Mouse (Mus musculus) neural tube, embryonic 11.5 days (tissue): ENCODE measurements around the gene Gm19345. TPM values are rescaled to one million over a fixed set of nuclear protein-coding genes. Genes with fewer than 3 reads are reported as not detected.
A peak's percentile ranks its signal among the peaks of the same experiment; 100 is the strongest.

Experiments used
- ATAC-seq: fragments of 200-750 bp; cut with Nextera tagmentation; 2 replicates; pipeline ENCODE4 v1.8.0; 2017; ENCODE audit warnings: moderate number of reproducible peaks, mild to moderate bottlenecking, moderate TSS enrichment, moderate library complexity; ENCODE audit not compliant: insufficient read depth, low FRiP score, low TSS enrichment
- DNase-seq: peaks from one replicate; pipeline ENCODE4 v3.0.0-alpha.2; 2015; ENCODE audit warnings: low spot score
- H3K27ac ChIP-seq: fragments of 300-500 bp; sonication (generic); 2 replicates; pipeline ENCODE4 v1.5.1; 2014; ENCODE audit warnings: low read depth, mild to moderate bottlenecking, low read length
- H3K27me3 ChIP-seq: fragments of 300-500 bp; sonication (generic); 2 replicates; pipeline ENCODE4 v1.6.1; 2014; ENCODE audit warnings: mild to moderate bottlenecking, low read length, mixed read lengths; ENCODE audit not compliant: control insufficient read depth, insufficient read depth
- H3K36me3 ChIP-seq: fragments of 300-500 bp; sonication (generic); 2 replicates; pipeline ENCODE4 v1.6.1; 2014; ENCODE audit warnings: mild to moderate bottlenecking, low read length, moderate library complexity, mixed read lengths; ENCODE audit not compliant: control insufficient read depth, insufficient read depth
- H3K4me1 ChIP-seq: fragments of 300-500 bp; sonication (generic); 2 replicates; pipeline ENCODE4 v1.6.1; 2014; ENCODE audit warnings: low read length, mixed read lengths; ENCODE audit not compliant: control insufficient read depth, insufficient read depth
- H3K4me2 ChIP-seq: fragments of 300-500 bp; sonication (generic); 2 replicates; pipeline ENCODE4 v1.6.1; 2014; ENCODE audit warnings: low read depth, mild to moderate bottlenecking, moderate library complexity
- H3K4me3 ChIP-seq: fragments of 300-500 bp; sonication (generic); 2 replicates; pipeline ENCODE4 v1.5.1; 2014; ENCODE audit warnings: low read depth, low read length
- H3K9ac ChIP-seq: fragments of 300-500 bp; sonication (generic); 2 replicates; pipeline ENCODE4 v1.6.1; 2014; ENCODE audit warnings: mild to moderate bottlenecking, low read length
- H3K9me3 ChIP-seq: fragments of 300-500 bp; sonication (generic); 2 replicates; pipeline ENCODE4 v1.6.1; 2016; ENCODE audit warnings: low read length; ENCODE audit not compliant: control insufficient read depth
- WGBS: fragments of 180-500 bp; shearing (Covaris S2); extraction: QIAGEN DNeasy Blood & Tissue Kit; methylation state at CpG from one replicate; pipeline ENCODE4 v1.1.7; 2014; 5-methylcytosine and 5-hydroxymethylcytosine counted together
- polyA plus RNA-seq: library from polyadenylated mRNA; unstranded; fragments of >200 nt; fragmentation: Nextera tagmentation; extraction: Ambion mirVana; gene quantifications from 2 replicates; pipeline ENCODE4 v1.2.1, GENCODE M21; 2014

Gene Gm19345
- polyA plus RNA-seq, 1 experiment from 2014 or later: 0.29 TPM

DNA sequence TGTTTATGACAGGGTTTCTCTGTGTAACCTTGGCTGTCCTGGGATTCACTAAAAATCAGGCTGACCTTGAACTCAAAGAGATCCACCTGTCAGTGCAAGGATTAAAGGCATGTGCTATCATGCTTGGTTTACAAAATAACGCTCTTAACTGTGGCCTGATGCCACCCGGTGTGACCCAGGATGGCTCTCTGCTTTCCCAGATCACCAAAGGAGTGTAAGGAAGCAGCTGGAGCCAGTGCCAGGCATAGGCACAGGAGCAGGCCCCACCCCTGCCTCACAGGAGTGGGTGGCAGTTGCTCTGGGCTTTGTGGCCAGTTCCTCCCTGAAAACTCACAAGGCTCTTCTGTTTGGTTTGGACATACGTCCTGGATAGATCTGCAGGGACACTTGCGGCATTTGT, 11.4 kb upstream of the Gm19345 start:
- ATAC-seq: no peak
- Histone ChIP-seq H3K4me2 (no peak overlapping the region), H3K27me3 (peaks cover 7% of the 10 kb centered on the region; the same call in 1 of the 2 replicates), H3K4me3 (no peak overlapping the region), H3K27ac (no peak overlapping the region), H3K4me1 (no peaks in the 10 kb centered on the region), H3K36me3 (no peaks in the 10 kb centered on the region), H3K9ac (no peak overlapping the region), H3K9me3 (no peaks in the 10 kb centered on the region)
- 78% methylated on average over 4 of the region's 4 CpGs for WGBS
- no peak for DNase-seq

DNA sequence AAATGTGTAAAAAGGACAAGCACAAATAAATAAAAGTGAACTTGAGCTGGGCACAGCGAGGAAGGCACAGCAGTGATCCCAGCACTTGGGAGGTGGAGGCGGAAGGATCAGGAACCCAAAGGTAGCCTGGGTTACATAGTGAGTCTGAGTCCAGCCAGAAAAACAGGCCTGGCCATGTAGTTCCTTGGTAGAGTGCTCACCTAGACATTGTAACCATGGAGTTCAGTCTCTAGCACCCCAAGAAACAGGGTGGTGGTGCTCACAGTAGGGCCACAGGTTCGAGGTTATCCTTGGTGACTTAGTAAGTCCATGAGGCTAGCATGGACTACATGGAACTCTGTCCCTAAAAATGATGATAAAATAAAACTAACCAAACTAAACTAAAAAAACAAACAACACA, 10.9 kb upstream of the Gm19345 start:
- peaks cover 7% of the 10 kb centered on the region; the same call in 1 of the 2 replicates for H3K27me3 ChIP-seq
- ATAC-seq: no peak
- H3K4me3 ChIP-seq: no peak overlapping the region
- no peak overlapping the region for H3K9ac ChIP-seq
- 82% methylated on average over 3 of the region's 3 CpGs for WGBS
- H3K4me1 ChIP-seq: no peaks in the 10 kb centered on the region
- H3K27ac ChIP-seq: no peak overlapping the region
- no peak for DNase-seq
- H3K36me3 ChIP-seq: no peaks in the 10 kb centered on the region
- H3K9me3 ChIP-seq: no peaks in the 10 kb centered on the region
- no peak overlapping the region for H3K4me2 ChIP-seq

DNA sequence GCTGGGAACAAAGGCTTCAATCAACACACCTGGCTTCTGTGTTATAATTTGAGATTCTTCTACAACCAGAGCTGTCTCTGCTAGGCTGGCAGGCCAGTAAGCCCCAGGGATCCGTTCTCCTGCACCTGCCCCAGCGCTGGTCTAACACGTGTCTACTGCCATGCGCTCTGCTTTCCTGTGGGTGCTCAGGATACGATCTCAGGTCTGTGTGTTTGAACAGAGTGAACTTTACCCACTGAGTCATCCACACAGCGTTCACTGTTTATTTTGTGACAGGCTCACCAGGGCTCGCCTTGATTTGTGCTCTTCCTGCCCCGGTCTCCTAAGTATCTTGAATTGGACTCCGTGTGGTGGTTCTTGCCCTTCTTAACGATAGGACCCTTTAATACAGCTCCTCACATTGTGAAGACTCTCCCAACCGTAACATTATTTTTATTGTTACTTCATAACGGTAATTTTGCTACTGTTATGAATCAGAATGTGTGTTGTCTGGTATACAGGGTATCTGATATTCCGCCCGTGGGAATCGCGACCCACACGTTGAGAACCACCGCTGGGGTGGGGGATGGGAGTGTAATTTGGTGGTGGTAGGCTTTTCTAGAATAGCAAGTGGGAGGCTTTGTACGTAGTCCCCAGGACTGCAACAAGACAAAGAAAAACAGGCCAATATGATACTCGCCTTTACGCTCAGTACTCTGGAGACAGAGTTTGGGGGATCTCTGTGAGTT, 10.0 kb upstream of the Gm19345 start:
- H3K27me3 ChIP-seq: peaks cover 7% of the 10 kb centered on the region; the same call in 1 of the 2 replicates
- WGBS: 84% methylated on average over 21 of the region's 21 CpGs
- no peak overlapping the region for H3K4me3 ChIP-seq
- no peaks in the 10 kb centered on the region for H3K4me1 ChIP-seq
- H3K9me3 ChIP-seq: no peaks in the 10 kb centered on the region
- no peak overlapping the region for H3K4me2 ChIP-seq
- no peaks in the 10 kb centered on the region for H3K36me3 ChIP-seq
- H3K27ac ChIP-seq: no peak overlapping the region
- no peak for DNase-seq
- H3K9ac ChIP-seq: no peak overlapping the region
- ATAC-seq: no peak

DNA sequence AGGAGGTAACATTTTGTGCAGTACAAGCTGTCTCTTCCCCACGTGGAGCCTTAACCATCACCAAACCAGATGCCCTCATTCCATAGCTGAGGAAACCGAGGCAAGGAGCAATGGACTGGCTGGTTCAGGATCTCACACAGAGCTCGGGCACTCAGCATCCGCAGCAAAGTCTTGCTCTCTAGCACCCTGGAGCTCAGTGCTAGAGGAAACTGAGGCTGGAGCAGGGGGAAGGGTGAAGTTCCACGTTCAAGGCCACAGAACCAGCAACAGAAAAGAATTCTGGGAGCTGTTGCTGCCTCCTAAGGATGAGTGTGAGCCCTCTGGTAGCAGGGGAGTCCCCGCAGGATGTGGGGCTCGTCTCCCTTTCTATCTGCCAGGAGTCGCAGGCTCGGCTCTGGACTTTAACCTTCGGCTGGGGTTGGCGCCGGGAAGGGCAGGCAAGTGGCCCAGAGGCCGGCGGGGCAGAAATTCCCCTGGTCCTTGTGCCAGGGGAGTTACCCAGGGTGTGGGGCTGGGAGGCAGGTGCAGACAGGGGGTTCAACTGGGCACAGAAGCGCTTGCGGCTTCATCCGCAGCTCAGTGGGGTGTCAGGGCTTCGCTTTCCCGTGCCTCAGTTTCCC, 8.8 kb upstream of the Gm19345 start:
- Histone ChIP-seq H3K4me2 (no peak overlapping the region), H3K4me3 (no peak overlapping the region), H3K27me3 (peaks cover 7% of the 10 kb centered on the region; the same call in 1 of the 2 replicates), H3K9me3 (no peaks in the 10 kb centered on the region), H3K9ac (no peak overlapping the region), H3K36me3 (no peaks in the 10 kb centered on the region), H3K4me1 (no peaks in the 10 kb centered on the region), H3K27ac (no peak overlapping the region)
- 36% methylated on average over 19 of the region's 19 CpGs for WGBS
- DNase-seq: no peak
- ATAC-seq: 0 out of 2 replicates have a peak, but pooled peaks have one; percentile 16

DNA sequence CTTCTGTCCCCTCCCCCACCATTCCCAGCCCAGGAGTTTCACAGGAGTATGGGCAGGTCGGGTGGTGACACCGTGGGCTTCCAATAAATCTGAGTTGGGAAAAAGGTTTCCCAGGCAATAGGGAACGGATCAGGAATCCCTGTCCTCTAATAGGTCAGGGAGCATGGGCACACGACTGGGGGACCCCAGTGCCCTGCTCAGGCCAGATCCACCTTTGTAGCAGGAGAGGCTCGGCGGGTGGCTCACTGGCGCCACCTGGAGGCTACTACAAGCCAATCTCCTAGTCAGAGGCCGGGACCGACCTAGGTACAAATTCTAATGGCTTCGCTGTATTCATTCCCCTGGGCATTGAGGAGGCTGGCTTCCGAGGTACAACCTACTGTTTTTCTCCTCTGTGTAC, 8.2 kb upstream of the Gm19345 start:
- H3K36me3 ChIP-seq: no peaks in the 10 kb centered on the region
- no peak overlapping the region for H3K4me3 ChIP-seq
- no peak overlapping the region for H3K4me2 ChIP-seq
- H3K9ac ChIP-seq: no peak overlapping the region
- peak; percentile 77 for DNase-seq
- H3K4me1 ChIP-seq: no peaks in the 10 kb centered on the region
- WGBS: 4% methylated on average over 11 of the region's 11 CpGs
- no peak overlapping the region for H3K27ac ChIP-seq
- 0 out of 2 replicates have a peak, but pooled peaks have one; percentile 60 for ATAC-seq
- H3K9me3 ChIP-seq: no peaks in the 10 kb centered on the region
- H3K27me3 ChIP-seq: peaks cover 7% of the 10 kb centered on the region; the same call in 1 of the 2 replicates

DNA sequence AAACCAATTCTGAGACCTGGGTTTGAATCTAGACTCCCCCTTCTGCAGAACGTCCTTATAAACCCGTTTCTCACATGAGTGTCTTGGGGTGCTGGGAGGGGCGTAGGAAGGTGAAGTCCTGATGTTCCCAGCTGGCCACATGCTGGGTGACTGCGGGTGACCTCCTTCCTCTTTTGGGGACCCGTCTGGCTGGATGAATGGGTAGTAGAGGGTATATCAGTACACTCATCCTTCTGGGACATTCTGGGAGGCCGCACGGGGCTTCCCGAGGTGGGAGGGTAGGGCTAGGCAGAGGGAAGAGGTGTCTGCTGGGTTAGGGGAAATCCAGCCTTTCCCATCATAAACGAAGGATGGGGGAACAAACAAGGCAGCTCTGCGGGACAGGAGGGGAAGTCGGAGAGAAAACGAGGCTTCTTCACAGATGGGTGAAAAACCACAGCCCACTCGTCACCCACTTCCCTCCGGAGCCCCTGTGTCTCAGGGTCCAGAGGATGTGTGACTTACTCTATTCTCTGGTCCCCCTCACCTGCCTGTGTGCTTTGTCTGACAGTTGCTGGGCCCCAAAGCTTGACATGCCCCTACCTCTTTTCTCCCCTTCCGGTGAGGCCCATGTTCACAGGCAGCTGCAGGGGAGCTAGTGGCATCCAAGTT, 7.2 kb upstream of the Gm19345 start:
- no peak overlapping the region for H3K27ac ChIP-seq
- WGBS: 67% methylated on average over 15 of the region's 15 CpGs

DNA sequence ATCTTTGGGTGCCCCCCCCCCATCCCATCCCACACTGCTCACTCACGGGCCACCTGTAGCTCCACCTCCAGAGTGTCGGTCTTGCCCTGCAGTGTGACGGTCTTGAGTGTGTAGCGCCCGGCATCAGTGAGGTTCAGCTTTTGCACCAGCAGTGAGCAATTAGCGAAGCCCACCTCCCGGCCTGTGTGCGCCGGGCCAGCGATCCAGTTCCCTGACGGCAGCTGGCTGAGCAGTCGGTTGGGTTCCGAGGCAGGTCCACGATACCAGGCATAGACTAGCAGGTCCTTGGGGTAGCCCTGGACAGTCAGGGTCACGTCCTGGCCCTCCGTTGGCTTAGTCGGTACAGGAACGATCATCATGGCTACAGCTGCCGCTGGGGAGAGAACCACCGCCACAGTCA, 1.7 kb downstream of the Gm19345 start:
- no peaks in the 10 kb centered on the region for H3K4me1 ChIP-seq
- DNase-seq: no peak

More for the DNA sequence above, 7.2 kb upstream of the Gm19345 start:
- Histone ChIP-seq H3K9me3 (no peaks in the 10 kb centered on the region), H3K9ac (no peak overlapping the region), H3K4me1 (no peaks in the 10 kb centered on the region), H3K4me3 (no peak overlapping the region), H3K27me3 (peaks cover 7% of the 10 kb centered on the region; the same call in 1 of the 2 replicates), H3K36me3 (no peaks in the 10 kb centered on the region), H3K4me2 (no peak overlapping the region)
- DNase-seq: no peak
- no peak for ATAC-seq

DNA sequence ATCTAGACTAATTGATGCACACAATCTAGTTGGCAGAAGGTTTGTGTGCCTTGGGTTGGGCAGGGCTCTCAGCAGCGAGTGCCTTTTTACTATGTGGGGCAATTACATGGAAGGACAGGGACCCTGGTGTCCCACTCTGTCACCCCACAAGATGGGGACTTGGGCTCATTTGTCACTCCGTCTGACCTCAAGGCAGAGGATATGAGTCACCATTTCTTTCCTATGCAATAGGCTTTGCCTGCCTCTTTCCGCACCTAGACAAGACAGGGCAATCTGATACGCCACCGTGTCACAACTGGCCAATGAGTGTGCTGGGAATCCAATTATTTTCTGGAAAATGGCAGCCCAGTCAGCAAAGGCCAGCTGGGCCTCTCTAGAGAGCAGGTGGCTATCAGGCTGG, 3.9 kb downstream of the Gm19345 start:
- Histone ChIP-seq H3K27ac (no peak overlapping the region), H3K4me2 (no peak overlapping the region), H3K9ac (no peak overlapping the region), H3K27me3 (peaks cover 4% of the 10 kb centered on the region; the same call in 1 of the 2 replicates), H3K36me3 (no peaks in the 10 kb centered on the region), H3K9me3 (no peaks in the 10 kb centered on the region), H3K4me3 (no peak overlapping the region), H3K4me1 (no peaks in the 10 kb centered on the region)
- DNase-seq (no peak), ATAC-seq (no peak)
- 81% methylated on average over 5 of the region's 5 CpGs for WGBS

More for the DNA sequence above, 1.7 kb downstream of the Gm19345 start:
- WGBS: 93% methylated on average over 20 of the region's 20 CpGs
- Histone ChIP-seq H3K36me3 (no peaks in the 10 kb centered on the region), H3K27me3 (peaks cover 4% of the 10 kb centered on the region; the same call in 1 of the 2 replicates), H3K4me2 (no peak overlapping the region), H3K27ac (no peak overlapping the region), H3K9me3 (no peaks in the 10 kb centered on the region), H3K9ac (no peak overlapping the region), H3K4me3 (no peak overlapping the region)
- no peak for ATAC-seq
